Mouse (Mus musculus): ENCODE measurements at regions not wholly inside any gene's neighbourhood (a gene's known extent, or its start where the extent isn't known, plus 50 kb on each side); places are given as distances from the start of the nearest gene placed in this dataset.

GRCm38 (mm10) chr4:149844971-149845370 is 70.9 kb upstream of the Slc25a33 start:
- DNase-seq (ENCODE audit: low spot score), result no peak

GRCm38 (mm10) chr4:149843736-149844135 is 69.7 kb upstream of the Slc25a33 start:
- no peak for DNase-seq (ENCODE audit: low spot score)

- DNase-seq (ENCODE audit: low spot score), result no peak
Measured at GRCm38 (mm10) chr4:149842906-149843305, 68.8 kb upstream of the Slc25a33 start.

GRCm38 (mm10) chr4:149841856-149842255 is 67.8 kb upstream of the Slc25a33 start:
- no peak for DNase-seq (ENCODE audit: low spot score)

GRCm38 (mm10) chr4:149840511-149841292 is 66.6 kb upstream of the Slc25a33 start:
- DNase-seq (ENCODE audit: low spot score), result peak; percentile 86

- DNase-seq (ENCODE audit: low spot score), result peak; percentile 70
Measured at GRCm38 (mm10) chr4:149838682-149839081, 64.6 kb upstream of the Slc25a33 start.

- no peak for DNase-seq (ENCODE audit: low spot score)
Measured at GRCm38 (mm10) chr4:149834646-149835156, 60.6 kb upstream of the Slc25a33 start.

- DNase-seq (ENCODE audit: low spot score), result no peak
Measured at GRCm38 (mm10) chr4:149832446-149833101, 58.5 kb upstream of the Slc25a33 start.

GRCm38 (mm10) chr4:149830551-149831192 is 56.6 kb upstream of the Slc25a33 start:
- peak; percentile 74 for DNase-seq (ENCODE audit: low spot score)

- no peak for DNase-seq (ENCODE audit: low spot score)
Measured at GRCm38 (mm10) chr4:149829964-149830363, 55.9 kb upstream of the Slc25a33 start.

GRCm38 (mm10) chr4:149827784-149828183 is 53.7 kb upstream of the Slc25a33 start:
- DNase-seq (ENCODE audit: low spot score), result no peak
